Mouse (Mus musculus) MEL (cell line): ENCODE results near the gene Fam69a.

Experiments used
- CTCF ChIP-seq, 3 experiments: IDR thresholded peaks in 2 of 3; conservative IDR thresholded peaks in 1 of 3; 2 replicates each; pipeline ENCODE4 v1.5.1; 2011 to 2012; ENCODE audit warnings: low read length in 3 of 3, low read depth in 2 of 3, mild to moderate bottlenecking in 2 of 3, improper control_type of control experiment in 1 of 3, inconsistent platforms in 1 of 3, mixed read lengths in 1 of 3, moderate library complexity in 1 of 3; ENCODE audit not compliant: control insufficient read depth in 1 of 3, insufficient read depth in 1 of 3, poor library complexity in 1 of 3, severe bottlenecking in 1 of 3
- GABPA ChIP-seq: IDR thresholded peaks from 2 replicates; pipeline ENCODE4 v1.6.1; 2012; ENCODE audit warnings: low read depth, mild to moderate bottlenecking, inconsistent platforms, low read length, improper control_type of control experiment, moderate library complexity
- MAFK ChIP-seq: IDR thresholded peaks from 2 replicates; pipeline ENCODE4 v1.6.1; 2011; ENCODE audit warnings: low read depth, mild to moderate bottlenecking, low read length, improper control_type of control experiment, borderline replicate concordance
- MAX ChIP-seq: IDR thresholded peaks from 2 replicates; pipeline ENCODE4 v1.6.1; 2011; ENCODE audit warnings: low read length, improper control_type of control experiment
- MYB ChIP-seq: IDR thresholded peaks from 2 replicates; pipeline ENCODE4 v1.6.1; 2011; ENCODE audit warnings: mild to moderate bottlenecking, low read depth, low read length, improper control_type of control experiment
- MYC ChIP-seq: IDR thresholded peaks from 2 replicates; pipeline ENCODE4 v1.6.1; 2011; ENCODE audit warnings: low read depth, mild to moderate bottlenecking, low read length, improper control_type of control experiment, moderate library complexity
- POLR2A ChIP-seq, 2 experiments: IDR thresholded peaks; 2 replicates each; pipeline ENCODE4 v1.6.1; 2011 to 2012; ENCODE audit warnings: low read length in 2 of 2, mild to moderate bottlenecking in 2 of 2, control low read depth in 1 of 2, improper control_type of control experiment in 1 of 2, low read depth in 1 of 2, moderate library complexity in 1 of 2; ENCODE audit not compliant: control insufficient read depth in 1 of 2, insufficient read depth in 1 of 2, poor library complexity in 1 of 2
- POLR2AphosphoS2 ChIP-seq: IDR thresholded peaks from 2 replicates; pipeline ENCODE4 v1.6.1; 2011; ENCODE audit warnings: low read length, improper control_type of control experiment
- USF1 ChIP-seq: IDR thresholded peaks from 2 replicates; pipeline ENCODE4 v1.6.1; 2014; ENCODE audit warnings: low read depth, mild to moderate bottlenecking, inconsistent platforms, low read length, improper control_type of control experiment, moderate library complexity
- ZC3H11A ChIP-seq: IDR thresholded peaks from 2 replicates; pipeline ENCODE4 v1.6.1; 2012; ENCODE audit warnings: low read depth, mild to moderate bottlenecking, inconsistent platforms, low read length, improper control_type of control experiment
- ZKSCAN1 ChIP-seq: IDR thresholded peaks from 2 replicates; pipeline ENCODE4 v1.6.1; 2012; ENCODE audit warnings: low read depth, mild to moderate bottlenecking, inconsistent platforms, low read length, improper control_type of control experiment, moderate library complexity

GRCm38 (mm10) chr5:107961438-107962251 lies 25.2 kb downstream of the Fam69a start:
- TF ChIP-seq MYC = no peak
- TF ChIP-seq POLR2AphosphoS2 = no peak
- TF ChIP-seq CTCF (IDR thresholded peaks at IDR 0.05 in 2 of 3, conservative IDR thresholded peaks at IDR 0.05 in 1 of 3; ENCODE audit: control insufficient read depth in 1 of 3, insufficient read depth in 1 of 3, low read depth in 2 of 3, low read length in 3 of 3, poor library complexity in 1 of 3, severe bottlenecking in 1 of 3) = no peak
- no peak for TF ChIP-seq MAX
- no peak for TF ChIP-seq GABPA
- TF ChIP-seq USF1 = no peak
- TF ChIP-seq POLR2A (IDR thresholded peaks at IDR 0.05; ENCODE audit: control insufficient read depth in 1 of 2, insufficient read depth in 1 of 2, low read depth in 1 of 2, low read length in 2 of 2, poor library complexity in 1 of 2) = no peak; a peak in 1 of 4 replicates
- no peak for TF ChIP-seq ZC3H11A
- no peak for TF ChIP-seq MYB
- no peak for TF ChIP-seq ZKSCAN1
- TF ChIP-seq MAFK = no peak
